Mouse (Mus musculus) limb, embryonic 10.5 days (tissue): ENCODE data around the gene Sypl. TPM values are rescaled to one million over a fixed set of nuclear protein-coding genes. Genes with fewer than 3 reads are reported as not detected.

Experiments
- DNase-seq: peaks from one replicate; pipeline ENCODE4 v3.0.0-alpha.2; 2017; ENCODE audit warnings: low spot score
- H3K27ac ChIP-seq: fragments of 300-500 bp; sonication (generic); 2 replicates; pipeline ENCODE4 v1.5.1; 2016; ENCODE audit warnings: mild to moderate bottlenecking
- H3K27me3 ChIP-seq: fragments of 300-500 bp; sonication (generic); 2 replicates; pipeline ENCODE4 v1.6.1; 2016; ENCODE audit warnings: low read depth, mild to moderate bottlenecking; ENCODE audit not compliant: poor library complexity, severe bottlenecking
- H3K36me3 ChIP-seq: fragments of 300-500 bp; sonication (generic); 2 replicates; pipeline ENCODE4 v1.6.1; 2016; ENCODE audit warnings: mild to moderate bottlenecking, moderate library complexity
- H3K4me1 ChIP-seq: fragments of 300-500 bp; sonication (generic); 2 replicates; pipeline ENCODE4 v1.6.1; 2016
- H3K4me3 ChIP-seq: fragments of 300-500 bp; sonication (generic); 2 replicates; pipeline ENCODE4 v1.5.1; 2016; ENCODE audit warnings: mild to moderate bottlenecking, moderate library complexity
- H3K9me3 ChIP-seq: fragments of 300-500 bp; sonication (generic); replicated peaks from 2 replicates; pipeline ENCODE4 v1.6.1; 2016; ENCODE audit warnings: mild to moderate bottlenecking
- WGBS: fragments of 180-500 bp; shearing (Covaris S2); methylation state at CpG from one replicate; pipeline ENCODE4 v1.1.7; 2016; 5-methylcytosine and 5-hydroxymethylcytosine counted together
- polyA plus RNA-seq: library from polyadenylated mRNA; unstranded; fragments of >200 nt; fragmentation: Nextera tagmentation; extraction: Ambion mirVana; gene quantifications from 2 replicates; pipeline ENCODE4 v1.2.1, GENCODE M21; 2016

Gene Sypl
- polyA plus RNA-seq, 1 experiment from 2014 or later, result 55.7 TPM

- WGBS, result 70% methylated on average over 18 of the region's 18 CpGs
- DNase-seq, result no peak
These were observed 27.1 kb upstream of the Sypl start for GRCm38 (mm10) chr12:32926331-32927172.

DNA sequence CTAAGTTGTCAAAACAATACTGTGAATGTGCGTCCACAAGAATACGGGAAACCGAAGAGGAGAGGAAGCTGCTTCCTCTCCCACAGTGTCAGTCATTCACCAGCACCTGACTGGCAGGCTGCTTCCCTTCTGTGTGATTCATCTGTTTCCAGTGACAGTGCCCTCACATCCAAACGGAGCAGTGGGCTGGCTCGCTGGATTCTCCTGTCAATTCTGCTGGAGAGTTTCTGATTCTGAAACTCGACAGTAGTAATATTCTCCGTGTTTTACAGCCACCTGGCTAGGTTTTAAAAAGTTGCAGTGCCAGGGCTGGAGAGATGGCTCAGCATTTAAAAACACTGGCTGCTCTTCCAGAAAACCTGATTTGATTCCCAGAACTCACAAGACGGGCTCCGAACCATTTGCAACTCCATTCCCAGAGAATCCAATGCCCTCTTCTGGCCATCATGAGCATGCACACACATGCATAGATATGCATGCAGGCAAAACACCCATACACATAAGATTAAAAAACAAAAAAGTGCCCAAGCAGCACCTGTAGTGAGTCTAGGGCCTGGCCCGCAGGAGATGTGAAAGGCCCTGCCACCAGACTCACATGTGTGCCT, 26.4 kb upstream of the Sypl start:
- no peak overlapping the region for H3K4me3 ChIP-seq
- 87% methylated on average over 10 of the region's 10 CpGs for WGBS
- DNase-seq, result no peak
- no peaks in the 10 kb centered on the region for H3K27me3 ChIP-seq
- H3K36me3 ChIP-seq, result no peaks in the 10 kb centered on the region
- no peak overlapping the region for H3K27ac ChIP-seq
- no peaks in the 10 kb centered on the region for H3K9me3 ChIP-seq
- H3K4me1 ChIP-seq, result peaks cover 18% of the 10 kb centered on the region

More at GRCm38 (mm10) chr12:32926331-32927172, 27.1 kb upstream of the Sypl start:
- Histone ChIP-seq H3K9me3 (no peaks in the 10 kb centered on the region), H3K4me3 (no peak overlapping the region), H3K27ac (peak overlapping the region; percentile 40; the same call in 1 of the 2 replicates), H3K27me3 (no peaks in the 10 kb centered on the region), H3K36me3 (no peaks in the 10 kb centered on the region), H3K4me1 (peaks cover 18% of the 10 kb centered on the region)

DNA sequence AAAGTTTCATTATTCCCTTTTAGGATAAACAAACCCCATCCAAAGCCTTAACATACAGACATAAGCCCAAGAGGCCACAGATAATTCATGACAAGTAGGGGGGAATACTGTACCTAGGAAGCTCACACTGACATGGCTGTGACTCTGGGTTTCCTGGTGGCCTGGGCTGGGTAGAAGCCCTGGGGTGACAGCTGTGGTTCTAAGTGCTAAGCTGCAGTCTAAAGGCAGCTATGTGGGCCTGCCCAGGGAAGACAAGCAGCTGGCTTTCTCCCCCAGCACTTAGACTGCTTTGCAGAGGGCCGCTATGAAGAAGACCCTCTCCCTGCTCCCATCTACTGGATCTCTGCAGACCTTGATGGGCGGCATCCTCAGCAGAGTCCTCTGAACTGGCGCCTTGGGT, 25.5 kb upstream of the Sypl start:
- no peak for DNase-seq
- Histone ChIP-seq H3K27ac (no peak overlapping the region; the same call in 1 of the 2 replicates), H3K4me1 (peaks cover 18% of the 10 kb centered on the region), H3K9me3 (no peaks in the 10 kb centered on the region), H3K27me3 (no peaks in the 10 kb centered on the region), H3K36me3 (no peaks in the 10 kb centered on the region), H3K4me3 (no peak overlapping the region)
- 59% methylated on average over 3 of the region's 3 CpGs for WGBS

DNA sequence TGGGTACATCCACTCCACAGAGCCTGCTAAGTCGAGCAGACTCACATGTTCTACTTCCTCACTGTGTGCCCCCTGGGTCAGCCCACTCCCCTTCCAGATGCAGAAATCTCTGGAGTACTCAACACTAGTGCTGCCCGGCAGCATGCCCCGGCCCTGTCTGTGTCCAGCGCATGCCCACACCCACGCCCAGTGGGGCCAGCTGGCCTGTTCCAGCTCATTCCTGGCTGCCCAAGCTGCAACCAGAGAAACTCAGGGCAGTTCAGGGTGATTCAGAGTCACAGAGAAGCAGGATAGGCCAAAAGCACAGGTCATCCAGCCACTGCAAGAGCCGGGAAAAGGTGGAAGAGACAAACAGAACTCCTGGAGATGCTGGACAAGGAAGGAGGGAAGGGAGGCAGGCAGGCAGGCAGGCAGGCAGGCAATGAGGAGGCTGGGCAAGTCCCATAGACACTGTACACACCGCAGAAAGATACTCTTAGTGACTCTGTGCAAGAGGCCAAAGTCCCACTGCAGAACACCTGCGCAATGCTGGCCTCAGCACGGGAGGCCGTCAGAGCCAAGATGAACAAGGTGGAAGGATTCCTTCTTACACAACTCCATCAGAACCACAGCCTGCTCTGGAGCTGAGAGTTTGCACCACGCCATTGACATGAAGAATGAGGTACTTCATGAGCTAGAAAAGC, 23.7 kb upstream of the Sypl start:
- Histone ChIP-seq H3K27me3 (no peaks in the 10 kb centered on the region), H3K4me3 (no peak overlapping the region), H3K27ac (no peak overlapping the region), H3K9me3 (no peaks in the 10 kb centered on the region), H3K36me3 (no peaks in the 10 kb centered on the region), H3K4me1 (peaks cover 18% of the 10 kb centered on the region)
- 88% methylated on average over 11 of the region's 11 CpGs for WGBS
- DNase-seq, result no peak

GRCm38 (mm10) chr12:32930566-32930965, 23.1 kb upstream of the Sypl start:
- Histone ChIP-seq H3K4me3 (no peak overlapping the region), H3K9me3 (no peaks in the 10 kb centered on the region), H3K27ac (no peak overlapping the region), H3K36me3 (no peaks in the 10 kb centered on the region), H3K27me3 (no peaks in the 10 kb centered on the region), H3K4me1 (peaks cover 18% of the 10 kb centered on the region)
- no peak for DNase-seq
- 90% methylated on average over 7 of the region's 7 CpGs for WGBS

DNA sequence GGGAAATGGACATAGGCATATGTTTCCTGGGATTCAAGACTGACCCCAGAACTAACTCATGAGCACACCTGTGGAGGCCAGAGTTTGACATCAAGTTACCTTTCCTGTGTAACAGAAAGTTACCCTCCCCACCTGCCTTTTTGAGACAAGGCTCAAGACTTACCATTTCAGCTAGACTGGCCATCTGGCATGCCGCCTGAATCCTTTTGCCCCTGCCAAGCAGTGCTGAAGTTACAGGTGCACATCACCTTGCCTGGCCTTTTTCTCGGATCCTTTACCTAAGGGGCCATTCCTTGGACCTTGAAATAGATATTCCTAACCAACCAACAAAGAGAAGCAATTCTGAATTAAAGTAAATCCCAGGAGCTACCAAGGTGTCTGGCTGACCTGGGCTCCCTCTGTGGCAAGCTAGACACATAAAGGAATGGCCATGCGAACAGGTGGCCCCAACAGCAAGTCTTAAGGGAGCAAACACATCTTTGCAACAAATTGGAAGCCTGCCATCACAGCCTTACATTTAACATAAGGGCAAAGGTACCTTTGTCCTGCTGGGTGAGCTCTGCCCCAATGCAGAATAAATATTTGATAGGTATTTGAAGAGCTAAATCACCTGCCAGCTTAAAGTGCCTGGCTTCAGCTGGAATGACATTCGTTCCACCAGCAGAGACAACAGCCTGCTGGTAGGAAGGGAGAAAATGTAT, 17.3 kb upstream of the Sypl start:
- Histone ChIP-seq H3K27me3 (no peaks in the 10 kb centered on the region), H3K9me3 (no peaks in the 10 kb centered on the region), H3K36me3 (no peaks in the 10 kb centered on the region), H3K4me3 (no peak overlapping the region), H3K27ac (no peak overlapping the region), H3K4me1 (no peaks in the 10 kb centered on the region)
- DNase-seq, result no peak
- WGBS, result 83% methylated on average over 4 of the region's 4 CpGs

DNA sequence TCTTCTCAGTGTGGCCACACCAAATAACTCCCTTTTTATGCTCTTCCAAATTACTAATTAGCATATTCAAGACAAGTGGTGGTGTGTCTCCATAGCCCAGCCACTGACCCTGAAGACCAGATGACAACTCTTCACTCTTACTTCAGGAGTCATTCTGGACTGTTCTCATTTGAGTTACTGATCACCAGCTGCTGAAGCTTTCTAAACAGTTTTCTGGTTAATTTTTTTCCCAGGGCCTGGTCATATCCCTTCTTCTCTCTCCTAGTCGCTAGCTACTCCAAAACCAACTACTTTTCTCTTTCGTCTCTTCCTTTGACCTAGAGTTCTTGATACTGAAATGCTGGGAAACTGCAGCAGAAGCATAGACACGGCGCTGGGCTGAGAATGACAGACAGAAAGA, 12.6 kb upstream of the Sypl start:
- WGBS, result 90% methylated on average over 4 of the region's 4 CpGs
- DNase-seq, result no peak

GRCm38 (mm10) chr12:32943347-32943746, 10.3 kb upstream of the Sypl start:
- WGBS, result 84% methylated on average over 4 of the region's 4 CpGs
- Histone ChIP-seq H3K4me3 (no peak overlapping the region), H3K27ac (no peak overlapping the region), H3K27me3 (no peaks in the 10 kb centered on the region), H3K9me3 (no peaks in the 10 kb centered on the region), H3K36me3 (no peaks in the 10 kb centered on the region), H3K4me1 (no peaks in the 10 kb centered on the region)
- DNase-seq, result no peak

More for the DNA sequence above, 12.6 kb upstream of the Sypl start:
- Histone ChIP-seq H3K4me3 (no peak overlapping the region), H3K9me3 (no peaks in the 10 kb centered on the region), H3K27ac (no peak overlapping the region), H3K36me3 (no peaks in the 10 kb centered on the region), H3K4me1 (no peaks in the 10 kb centered on the region), H3K27me3 (no peaks in the 10 kb centered on the region)

- H3K4me1 ChIP-seq, result no peaks in the 10 kb centered on the region
- 74% methylated on average over 3 of the region's 3 CpGs for WGBS
- no peak for DNase-seq
- H3K27me3 ChIP-seq, result no peaks in the 10 kb centered on the region
- H3K4me3 ChIP-seq, result no peak overlapping the region
- no peak overlapping the region for H3K27ac ChIP-seq
- no peaks in the 10 kb centered on the region for H3K36me3 ChIP-seq
- H3K9me3 ChIP-seq, result no peaks in the 10 kb centered on the region
These were observed 9.7 kb upstream of the Sypl start for GRCm38 (mm10) chr12:32943951-32944350.

DNA sequence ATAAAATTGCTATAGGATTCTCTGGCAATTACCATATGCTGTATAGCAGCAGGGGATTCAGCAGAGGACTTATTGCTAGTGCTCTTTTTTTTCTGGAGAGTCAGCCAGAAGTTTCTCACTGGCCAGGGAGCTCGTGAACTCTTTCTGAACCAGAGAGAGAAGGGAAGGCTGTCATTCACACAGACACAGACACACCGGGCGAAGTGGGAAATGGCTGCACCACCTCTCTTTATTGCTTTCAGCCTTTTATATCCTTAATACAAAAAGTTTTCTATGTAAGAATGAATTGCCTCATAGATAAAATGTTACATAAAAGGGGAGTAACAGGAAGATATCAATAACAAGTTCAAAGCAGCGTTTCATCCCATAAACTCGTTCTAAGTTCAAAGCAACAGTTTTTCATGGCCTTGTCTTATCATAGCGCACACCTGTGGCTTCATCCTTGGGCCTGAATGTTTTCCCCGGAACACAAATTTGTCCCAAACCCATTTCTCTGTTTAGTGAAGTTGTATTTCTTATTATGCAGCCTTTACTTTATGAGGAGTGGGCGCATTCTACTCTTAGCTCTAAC, 8.7 kb upstream of the Sypl start:
- Histone ChIP-seq H3K27me3 (no peaks in the 10 kb centered on the region), H3K4me3 (no peak overlapping the region), H3K9me3 (no peaks in the 10 kb centered on the region), H3K27ac (no peak overlapping the region), H3K4me1 (no peaks in the 10 kb centered on the region), H3K36me3 (no peaks in the 10 kb centered on the region)
- DNase-seq, result no peak
- WGBS, result 76% methylated on average over 8 of the region's 8 CpGs

DNA sequence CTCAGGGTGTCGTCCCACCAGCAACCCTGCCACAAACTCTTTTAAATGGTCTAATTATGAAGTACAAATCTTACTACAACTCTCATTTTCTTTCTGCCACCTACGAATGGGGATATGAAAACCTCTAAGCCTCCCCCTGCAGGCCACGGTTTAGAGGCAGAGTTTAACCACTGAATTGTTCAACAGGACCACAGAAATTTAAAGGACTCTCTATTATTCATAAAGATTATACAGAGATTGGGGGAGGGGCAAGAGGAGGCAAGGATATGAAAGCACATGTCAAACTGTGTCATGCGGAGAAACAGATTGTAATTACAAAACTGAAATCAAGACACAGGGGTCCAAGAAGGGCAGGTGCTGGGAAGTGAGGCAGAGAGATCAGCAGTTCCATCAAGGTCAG, 7.3 kb upstream of the Sypl start:
- no peak for DNase-seq
- H3K27me3 ChIP-seq, result no peaks in the 10 kb centered on the region
- H3K27ac ChIP-seq, result no peak overlapping the region
- H3K9me3 ChIP-seq, result no peaks in the 10 kb centered on the region
- no peaks in the 10 kb centered on the region for H3K36me3 ChIP-seq
- no peak overlapping the region for H3K4me3 ChIP-seq
- H3K4me1 ChIP-seq, result no peaks in the 10 kb centered on the region
- WGBS, result 85% methylated on average over 4 of the region's 4 CpGs

DNA sequence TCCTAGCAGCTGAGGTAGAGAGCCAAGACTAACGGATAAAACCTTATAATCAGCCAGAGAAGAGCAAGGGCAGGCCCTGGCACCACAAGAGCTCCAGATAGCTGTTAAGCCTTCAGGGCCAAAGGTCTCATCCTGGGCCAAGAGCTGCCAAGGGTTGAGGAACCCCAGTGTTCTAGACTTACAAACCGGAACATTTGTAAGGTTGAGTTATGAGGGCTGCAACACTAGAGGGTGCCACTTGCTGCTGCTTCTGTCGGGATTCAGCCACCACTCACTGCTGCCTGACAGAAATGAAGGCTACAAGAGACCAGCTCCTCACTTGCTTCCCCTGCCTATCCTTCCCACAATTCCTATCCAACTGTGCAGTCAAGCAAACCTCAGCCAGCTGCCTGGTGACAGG, 1.3 kb upstream of the Sypl start:
- Histone ChIP-seq H3K4me3 (no peak overlapping the region), H3K36me3 (no peaks in the 10 kb centered on the region), H3K9me3 (no peaks in the 10 kb centered on the region), H3K27me3 (no peaks in the 10 kb centered on the region), H3K4me1 (peaks cover 25% of the 10 kb centered on the region), H3K27ac (no peak overlapping the region)
- 33% methylated on average over 3 of the region's 3 CpGs for WGBS
- peak; percentile 32 for DNase-seq
